ENCODE assay signal across 8 mouse cellular contexts in genomic region chr5:124173012-124173985, GRCm38 (mm10). TPM values are rescaled to one million over a fixed set of nuclear protein-coding genes. Genes with fewer than 3 reads are reported as not detected.
A peak's percentile ranks its signal among the peaks of the same experiment; 100 is the strongest.
DNase-seq lines count a peak whose midpoint lies in the region; ATAC-seq lines count a peak whose summit lies in the region.

No protein-coding gene starts in this region.

- intact Hi-C loops in left cerebral cortex, postnatal 14 days (cut with DNase I): no loop called here

- H3K4me2 ChIP-seq in midbrain, embryonic 16.5 days (ENCODE audit: low read length): no peak overlapping the region
- no peak overlapping the region for H3K4me2 ChIP-seq in midbrain, embryonic 14.5 days (ENCODE audit: low read length)
- H3K4me2 ChIP-seq in heart, embryonic 12.5 days: peak overlapping the region; percentile 26; the same call in 1 of the 2 replicates

- peak overlapping the region; percentile 15; the same call in 1 of the 2 replicates for H3K27ac ChIP-seq in midbrain, embryonic 16.5 days (ENCODE audit: low read length)
- no peak overlapping the region for H3K27ac ChIP-seq in midbrain, embryonic 14.5 days (replicated peaks; ENCODE audit: low read depth, low read length)
- peak overlapping the region; percentile 95 for H3K27ac ChIP-seq in heart, embryonic 12.5 days (ENCODE audit: poor library complexity, severe bottlenecking)

- H3K36me3 ChIP-seq in midbrain, embryonic 16.5 days (ENCODE audit: control insufficient read depth, insufficient read depth, low read length): no peaks in the 10 kb centered on the region
- H3K36me3 ChIP-seq in midbrain, embryonic 14.5 days (ENCODE audit: control insufficient read depth, insufficient read depth, low read length): no peaks in the 10 kb centered on the region
- H3K36me3 ChIP-seq in heart, embryonic 12.5 days: no peaks in the 10 kb centered on the region

- no peak for DNase-seq in midbrain, embryonic 14.5 days
- DNase-seq in left cerebral cortex, postnatal 14 days (ENCODE audit: low spot score in 2 of 2): peak; percentile 73 to 88
- DNase-seq in right cerebral cortex, adult 2 months (ENCODE audit: low spot score in 2 of 2): peak; percentile 79 to 81
- DNase-seq in kidney, postnatal 4 days: no peak
- DNase-seq in retina, postnatal 1 day: no peak

- H3K4me1 ChIP-seq in midbrain, embryonic 16.5 days (ENCODE audit: control insufficient read depth, insufficient read depth, low read length): peaks cover 11% of the 10 kb centered on the region
- H3K4me1 ChIP-seq in midbrain, embryonic 14.5 days (ENCODE audit: control insufficient read depth, insufficient read depth, low read length): peaks cover 15% of the 10 kb centered on the region
- peaks cover 88% of the 10 kb centered on the region for H3K4me1 ChIP-seq in heart, embryonic 12.5 days (replicated peaks)

- ATAC-seq in midbrain, embryonic 16.5 days: peak; percentile 46; the same call in 1 of the 2 replicates
- no peak for ATAC-seq in midbrain, embryonic 14.5 days (ENCODE audit: low FRiP score, low TSS enrichment)
- ATAC-seq in common myeloid progenitor, adult 5-6 weeks (replicated peaks; ENCODE audit: low read depth, poor library complexity, severe bottlenecking): peak; percentile 38; the same call in 1 of the 2 replicates
- ATAC-seq in heart, embryonic 12.5 days (ENCODE audit: insufficient number of reproducible peaks, low FRiP score): peak; percentile 70

- no peaks in the 10 kb centered on the region for H3K9me3 ChIP-seq in midbrain, embryonic 16.5 days (replicated peaks; ENCODE audit: control insufficient read depth, low read length, poor library complexity, severe bottlenecking)
- no peaks in the 10 kb centered on the region for H3K9me3 ChIP-seq in midbrain, embryonic 14.5 days (ENCODE audit: control insufficient read depth, low read length)
- H3K9me3 ChIP-seq in heart, embryonic 12.5 days (replicated peaks): no peaks in the 10 kb centered on the region

- H3K4me3 ChIP-seq in midbrain, embryonic 16.5 days (ENCODE audit: low read depth, low read length): no peak overlapping the region
- H3K4me3 ChIP-seq in midbrain, embryonic 14.5 days (replicated peaks; ENCODE audit: low read depth, low read length): no peak overlapping the region
- H3K4me3 ChIP-seq in heart, embryonic 12.5 days: no peak overlapping the region

- 63% methylated on average over 15 of the region's 15 CpGs for WGBS in midbrain, embryonic 16.5 days
- 71% methylated on average over 15 of the region's 15 CpGs for WGBS in midbrain, embryonic 14.5 days
- 36% methylated on average over 15 of the region's 15 CpGs for WGBS in heart, embryonic 12.5 days

- no peaks in the 10 kb centered on the region for H3K27me3 ChIP-seq in midbrain, embryonic 16.5 days (ENCODE audit: control insufficient read depth, insufficient read depth, low read depth, low read length)
- no peaks in the 10 kb centered on the region for H3K27me3 ChIP-seq in midbrain, embryonic 14.5 days (ENCODE audit: control insufficient read depth, insufficient read depth, low read length)
- H3K27me3 ChIP-seq in heart, embryonic 12.5 days (replicated peaks): no peaks in the 10 kb centered on the region

- no peak overlapping the region for H3K9ac ChIP-seq in midbrain, embryonic 16.5 days (ENCODE audit: low read depth, low read length)
- H3K9ac ChIP-seq in midbrain, embryonic 14.5 days (replicated peaks; ENCODE audit: low read length): no peak overlapping the region
- peak overlapping the region; percentile 22; the same call in 1 of the 2 replicates for H3K9ac ChIP-seq in heart, embryonic 12.5 days

RNA-seq across cellular contexts. Expression of gene Arl6ip4, which starts 57.4 kb away (rescaled TPM):
- 78.0 and 81.6 TPM in 2 replicates for polyA plus RNA-seq in midbrain, embryonic 16.5 days (2015; fragmentation: Nextera tagmentation; extraction: Ambion mirVana)
- polyA plus RNA-seq in midbrain, embryonic 14.5 days (2014; fragmentation: Nextera tagmentation; extraction: Ambion mirVana): 65.2 and 72.3 TPM in 2 replicates
- 93.4 and 116 TPM in 2 replicates for total RNA-seq in common myeloid progenitor, adult 5-6 weeks (2017)
- polyA plus RNA-seq in heart, embryonic 12.5 days (2016; fragmentation: Nextera tagmentation; extraction: Ambion mirVana): 69.7 and 78.8 TPM in 2 replicates
- 10 to 100 TPM; 48.2 to 48.5 TPM for total RNA-seq in left cerebral cortex, postnatal 14 days (2021)

Comparison
In these comparisons a context has a peak if more than half of its experiments do, and no peak if none do; other contexts are left out.
1. DNase-seq: peak in left cerebral cortex, postnatal 14 days (2 of 2) and right cerebral cortex, adult 2 months (2 of 2); none in midbrain, embryonic 14.5 days (single experiment), kidney, postnatal 4 days (0 of 2) and retina, postnatal 1 day (single experiment).